Mouse (Mus musculus) granulocyte monocyte progenitor cell, adult 5-6 weeks (primary cell): Measurements from ENCODE around the gene Cdkn2d. TPM values are rescaled to one million over a fixed set of nuclear protein-coding genes. Genes with fewer than 3 reads are reported as not detected.
A peak's percentile ranks its signal among the peaks of the same experiment; 100 is the strongest.
"Not testable (repeated sequence)": the region's sequence is repeated elsewhere in the genome, so short reads cannot be mapped to it uniquely, and the experiment has no call there.

ENCODE experiments used
- ATAC-seq: replicated peaks from 2 replicates; pipeline ENCODE4 v1.8.0; 2016; ENCODE audit warnings: mild to moderate bottlenecking, moderate TSS enrichment, inconsistent platforms; ENCODE audit not compliant: poor library complexity, severe bottlenecking
- total RNA-seq, 2 experiments: library from RNA; stranded (forward) in 1 of 2; stranded (reverse) in 1 of 2; fragments of 200-712, 200-1000 nt in 1 of 2; fragments of >200 nt in 1 of 2; fragmentation: Nextera tagmentation in 1 of 2; gene quantifications; 2 replicates each; pipeline ENCODE4 v1.2.3; 2014 to 2017

The Cdkn2d gene
- total RNA-seq, 2 experiments from 2014 or later, result 11.0 to 16.7 TPM

GRCm38 (mm10) chr9:21277776-21278175 lies 13.4 kb downstream of the Cdkn2d start:
- ATAC-seq, result no peak

DNA sequence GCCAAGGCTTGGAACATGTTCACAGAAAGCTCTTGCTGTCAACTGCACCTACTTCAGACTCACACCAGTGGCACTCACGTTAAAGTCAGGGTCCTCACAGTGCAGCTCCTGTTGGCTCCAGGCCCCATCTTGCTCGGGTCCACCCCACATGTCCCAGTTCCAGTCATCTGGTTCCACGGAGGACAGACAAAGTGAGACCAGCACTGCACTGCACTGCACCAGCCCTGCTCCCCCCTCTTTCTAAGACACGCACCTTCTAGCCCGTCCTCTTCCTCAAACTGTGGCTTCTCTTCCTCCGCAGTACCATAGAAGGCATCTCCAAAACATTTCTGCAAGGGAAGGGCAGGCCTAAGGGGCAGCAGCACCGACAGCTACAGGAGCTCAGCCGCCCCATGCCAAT lies 14.9 kb downstream of the Cdkn2d start:
- no peak for ATAC-seq

- no peak for ATAC-seq
These were observed 15.5 kb downstream of the Cdkn2d start for GRCm38 (mm10) chr9:21275727-21276126.

DNA sequence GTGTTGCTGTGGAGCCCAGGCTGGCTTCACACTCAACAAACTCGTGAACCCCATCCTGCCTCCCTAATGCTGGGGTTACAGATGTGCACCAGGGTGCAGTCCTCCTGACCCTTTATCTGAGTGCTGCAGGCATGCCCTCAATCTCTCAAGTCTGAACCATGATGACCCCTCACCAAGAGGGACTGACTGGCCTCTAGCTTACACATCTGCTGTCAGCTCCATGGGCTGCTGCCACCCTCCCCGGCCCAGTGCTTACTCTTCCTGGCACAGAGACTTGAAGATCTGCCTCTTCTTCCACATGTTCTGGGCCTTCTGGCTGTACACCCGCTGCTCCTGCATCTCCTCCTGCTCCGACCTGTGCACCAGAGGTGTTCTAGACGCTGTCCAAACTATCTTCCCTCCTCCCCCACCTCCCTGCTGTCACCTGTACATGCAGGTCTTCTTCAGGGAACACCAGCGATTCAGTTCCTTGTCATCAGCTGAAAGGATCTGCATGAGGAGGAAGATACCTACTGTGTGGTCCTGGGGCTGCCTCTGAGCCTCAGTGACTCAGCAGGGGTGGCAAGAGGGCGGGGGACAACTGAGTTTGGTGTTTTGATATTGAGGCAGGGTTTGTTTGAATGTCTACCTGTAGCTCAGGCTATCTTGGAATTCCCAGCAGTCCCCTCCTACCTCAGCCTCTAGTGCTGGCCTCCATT lies 16.0 kb downstream of the Cdkn2d start:
- ATAC-seq, result no peak

- ATAC-seq, result no peak
These were observed 16.9 kb downstream of the Cdkn2d start for GRCm38 (mm10) chr9:21274336-21274735.

DNA sequence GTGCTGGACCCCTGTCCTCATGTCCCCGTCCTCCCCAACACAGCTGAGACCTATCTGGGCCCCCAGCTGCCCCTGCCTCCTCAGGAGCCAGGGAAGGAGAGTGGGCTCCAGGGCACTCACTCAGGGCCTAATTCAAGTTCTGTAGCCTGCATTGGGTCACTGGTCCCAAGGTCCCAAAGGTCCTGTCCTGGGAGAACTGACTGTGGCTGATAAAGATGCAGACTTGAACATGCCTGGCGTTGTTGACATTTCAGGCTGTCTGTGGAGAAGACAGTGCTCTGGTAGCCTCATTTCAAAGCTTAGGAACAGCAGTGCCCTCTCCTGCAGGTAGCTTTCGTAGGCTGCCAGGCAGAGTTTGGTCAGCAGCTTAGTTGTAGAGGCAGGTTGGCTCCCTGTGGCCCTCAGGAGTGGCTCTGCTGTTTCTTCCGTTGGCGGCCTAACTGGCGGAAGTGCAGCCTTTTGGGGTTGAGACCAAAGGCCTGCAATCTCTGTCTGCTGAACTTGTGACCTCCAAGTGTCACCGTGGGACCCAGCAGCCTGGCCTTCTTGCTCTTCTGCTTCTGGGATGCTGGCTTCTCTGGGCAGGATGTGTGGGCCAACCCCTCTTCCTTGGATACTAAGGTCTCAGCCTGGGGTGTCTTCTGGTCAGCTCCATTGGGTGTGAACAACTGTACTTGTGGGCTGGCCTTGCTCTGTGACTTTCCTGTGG lies 17.5 kb downstream of the Cdkn2d start:
- no peak for ATAC-seq

DNA sequence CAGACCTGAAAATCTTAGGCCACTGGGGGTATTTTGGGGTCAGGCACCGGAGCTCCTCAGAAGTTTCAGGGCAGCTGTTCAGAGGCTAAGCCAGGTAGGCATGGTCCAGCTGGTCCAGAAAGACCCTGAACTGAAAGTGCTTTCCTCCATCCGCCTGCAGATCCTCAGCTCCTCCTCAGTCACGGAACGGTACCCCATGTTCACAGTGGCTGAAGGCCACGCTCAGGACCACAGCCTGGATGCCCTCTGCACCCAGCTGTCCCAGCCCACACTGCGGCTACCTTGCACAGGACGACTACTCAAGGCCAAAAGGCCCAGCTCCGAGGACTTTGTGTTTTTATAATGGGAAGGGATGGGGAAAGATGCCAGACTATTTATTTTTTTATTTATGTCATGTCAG lies 18.1 kb downstream of the Cdkn2d start:
- ATAC-seq, result no peak

- ATAC-seq, result no peak
These were observed 18.8 kb downstream of the Cdkn2d start for GRCm38 (mm10) chr9:21272391-21272790.

- ATAC-seq, result not testable (repeated sequence)
These were observed 21.6 kb downstream of the Cdkn2d start for GRCm38 (mm10) chr9:21269590-21269989.

- ATAC-seq, result no peak
These were observed 22.9 kb downstream of the Cdkn2d start for GRCm38 (mm10) chr9:21268305-21268704.

DNA sequence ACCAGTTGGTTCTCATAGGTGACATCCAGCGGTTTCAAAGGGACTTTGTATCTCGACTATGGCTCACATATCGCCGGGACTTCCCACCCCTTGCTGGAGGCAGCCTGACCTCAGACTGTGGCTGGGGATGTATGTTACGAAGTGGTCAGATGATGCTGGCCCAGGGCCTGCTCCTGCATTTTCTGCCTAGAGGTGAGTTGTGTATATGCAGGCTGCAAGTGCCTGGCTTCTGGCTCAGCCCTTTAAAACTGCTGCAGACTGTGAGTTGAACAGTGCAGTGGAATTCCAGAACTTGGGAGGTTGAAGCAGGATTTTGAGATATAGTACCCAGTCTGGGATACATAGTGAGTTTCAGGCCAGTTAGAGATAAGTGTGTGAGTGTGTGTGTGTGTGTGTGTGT lies 24.3 kb downstream of the Cdkn2d start:
- no peak for ATAC-seq

DNA sequence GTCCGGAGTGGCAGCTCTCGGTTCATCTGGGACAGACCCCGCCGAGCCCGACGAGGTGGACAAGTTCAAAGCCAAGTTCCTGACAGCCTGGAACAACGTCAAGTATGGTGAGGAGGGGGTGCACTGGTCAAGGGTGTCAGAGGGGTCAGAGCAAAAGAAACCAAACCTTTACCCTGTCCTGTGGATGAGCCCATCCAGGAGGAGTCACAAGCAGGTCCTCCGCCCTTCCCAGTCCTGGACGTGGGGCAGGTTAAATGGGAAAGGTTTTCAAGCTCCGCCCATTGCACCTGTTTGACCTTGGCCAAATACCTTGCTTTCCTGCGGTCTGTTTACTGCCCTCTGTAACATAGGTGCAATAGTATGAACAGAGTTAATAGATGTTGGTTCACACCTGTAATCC lies 25.6 kb downstream of the Cdkn2d start:
- no peak for ATAC-seq

DNA sequence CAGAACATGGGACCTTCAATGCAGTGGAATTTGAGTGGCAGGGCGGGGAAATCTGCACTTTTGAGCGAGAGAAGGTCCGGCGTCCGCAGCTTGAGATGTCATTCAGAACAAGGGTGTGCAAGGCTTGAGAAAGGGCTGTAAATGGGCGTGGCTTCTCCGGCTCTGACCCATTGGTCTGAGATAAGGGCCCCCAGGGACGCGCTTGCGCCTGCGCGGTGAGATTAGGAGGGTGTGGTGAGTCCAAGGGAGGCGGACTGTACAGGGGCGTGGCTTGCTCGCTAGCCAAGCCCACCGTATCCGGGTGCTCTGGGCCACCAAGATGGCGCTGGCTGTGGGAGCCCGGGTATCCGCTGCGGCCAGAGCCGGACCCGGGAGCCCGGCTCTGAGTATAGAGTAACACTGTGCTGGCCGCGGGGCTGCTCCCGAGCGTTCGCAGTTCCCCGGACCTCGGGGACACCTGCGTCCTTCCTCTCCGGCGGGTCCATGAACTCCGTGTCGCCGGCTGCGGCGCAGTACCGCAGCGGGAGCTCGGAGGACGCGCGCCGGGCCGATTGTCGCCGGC lies 26.1 kb downstream of the Cdkn2d start, which contains the start of gene Atg4d:
TSS of gene Atg4d (plus strand) at position 294 of the 562 bp plus-strand sequence.
- ATAC-seq, result peak; percentile 95

DNA sequence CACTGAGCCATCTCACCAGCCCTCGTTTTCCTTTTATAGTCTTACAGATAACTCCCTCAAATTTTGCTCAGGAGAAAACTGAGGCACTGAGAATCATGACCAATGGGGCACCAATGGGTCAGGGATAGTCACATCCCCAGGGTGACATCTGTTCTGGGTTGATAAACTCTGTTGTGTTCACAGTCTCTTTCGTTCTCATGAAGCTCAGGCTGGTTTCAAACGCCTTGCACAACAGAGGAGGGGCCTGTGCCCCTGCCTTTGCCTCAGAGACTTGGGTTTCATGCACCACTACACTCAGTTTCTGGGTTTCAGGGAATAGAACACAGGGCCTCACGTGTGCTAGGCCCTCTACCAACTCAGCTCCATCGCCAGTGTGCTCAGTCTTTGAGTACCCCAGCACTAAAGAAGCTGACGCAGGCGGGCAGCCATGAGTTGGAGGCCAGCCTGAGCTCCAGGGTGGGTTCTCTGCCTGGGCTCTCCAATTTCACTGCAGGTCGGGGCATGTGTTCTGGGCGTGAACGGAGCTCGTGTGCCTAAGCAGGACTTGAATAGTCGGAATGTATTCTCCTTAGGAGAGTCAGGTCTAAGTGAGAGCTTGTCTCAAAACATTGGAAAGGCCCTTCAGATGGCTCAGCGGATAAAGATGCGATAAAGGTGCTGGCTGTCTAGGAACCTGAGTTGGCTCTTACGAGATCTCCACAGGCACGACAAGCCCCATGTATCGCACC lies 26.8 kb downstream of the Cdkn2d start:
- no peak for ATAC-seq

DNA sequence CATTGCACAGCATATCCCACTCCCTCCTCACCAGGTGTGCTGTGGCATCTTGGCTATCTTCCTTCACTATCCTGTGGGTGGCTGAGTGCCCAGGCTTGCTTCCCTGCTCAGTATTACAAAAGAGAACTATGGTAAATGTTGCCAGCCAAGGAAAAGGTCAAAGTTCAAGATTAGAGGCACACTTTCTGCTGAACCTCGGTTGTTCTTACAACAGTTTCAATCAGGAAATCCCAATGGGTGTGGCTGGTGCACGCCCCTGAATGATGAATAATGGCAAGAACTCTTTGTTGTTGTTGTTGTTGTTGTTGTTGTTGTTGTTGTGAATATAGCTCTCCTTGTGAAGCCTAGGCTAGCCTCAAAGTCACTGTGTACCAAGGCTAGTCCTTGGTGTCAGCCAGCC lies 29.4 kb downstream of the Cdkn2d start:
- ATAC-seq, result no peak

GRCm38 (mm10) chr9:21260491-21261040 lies 30.6 kb downstream of the Cdkn2d start:
- no peak for ATAC-seq

GRCm38 (mm10) chr9:21256349-21256748 lies 34.9 kb downstream of the Cdkn2d start:
- not testable (repeated sequence) for ATAC-seq

DNA sequence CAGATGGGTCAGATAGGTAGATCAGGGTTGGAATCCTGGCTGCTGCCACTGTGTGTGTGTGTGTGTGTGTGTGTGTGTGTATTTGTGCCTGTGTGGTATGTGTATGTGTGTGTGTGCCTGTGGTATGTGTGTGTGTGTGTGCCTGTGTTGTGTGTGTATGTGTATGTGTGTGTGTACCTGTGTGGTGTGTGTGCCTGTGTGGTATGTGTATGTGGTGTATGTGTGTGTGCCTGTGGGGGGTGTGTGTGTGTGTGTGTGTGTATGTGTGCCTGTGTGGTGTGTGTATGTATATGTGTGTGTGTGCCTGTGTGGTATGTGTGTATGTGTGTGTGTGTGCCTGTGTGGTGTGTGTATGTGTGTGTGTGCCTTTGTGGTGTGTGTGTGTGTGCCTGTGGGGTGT lies 36.5 kb downstream of the Cdkn2d start:
- ATAC-seq, result no peak

DNA sequence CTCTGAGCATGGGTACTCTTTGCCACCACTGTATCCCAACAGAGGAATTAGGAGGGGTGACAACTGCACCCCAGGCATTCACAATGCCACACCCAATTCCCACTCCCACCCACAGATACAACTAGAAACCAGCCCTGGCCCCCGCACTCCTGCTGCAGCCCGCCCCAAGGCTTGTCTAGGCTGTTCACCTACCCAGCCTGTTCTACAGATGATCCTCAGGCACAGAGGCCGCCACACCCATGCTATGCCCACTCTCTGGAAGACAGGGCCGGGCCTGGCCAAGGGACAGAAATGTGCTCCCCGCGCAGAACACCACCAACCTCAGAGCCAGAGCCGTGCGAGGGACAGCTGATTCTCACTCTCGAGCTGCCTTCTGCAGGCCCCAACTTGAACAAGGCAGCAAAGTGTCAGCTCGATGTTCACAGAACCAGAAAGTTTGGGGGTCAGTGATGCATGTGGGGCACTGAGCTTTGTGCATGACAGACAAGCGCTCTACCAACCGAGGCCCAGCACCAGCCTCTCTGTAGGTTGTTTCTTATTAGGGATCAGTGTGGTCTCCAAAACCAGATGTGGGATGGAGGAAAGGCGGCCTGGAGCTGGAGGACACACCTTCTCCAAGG lies 40.0 kb downstream of the Cdkn2d start:
- ATAC-seq, result no peak

DNA sequence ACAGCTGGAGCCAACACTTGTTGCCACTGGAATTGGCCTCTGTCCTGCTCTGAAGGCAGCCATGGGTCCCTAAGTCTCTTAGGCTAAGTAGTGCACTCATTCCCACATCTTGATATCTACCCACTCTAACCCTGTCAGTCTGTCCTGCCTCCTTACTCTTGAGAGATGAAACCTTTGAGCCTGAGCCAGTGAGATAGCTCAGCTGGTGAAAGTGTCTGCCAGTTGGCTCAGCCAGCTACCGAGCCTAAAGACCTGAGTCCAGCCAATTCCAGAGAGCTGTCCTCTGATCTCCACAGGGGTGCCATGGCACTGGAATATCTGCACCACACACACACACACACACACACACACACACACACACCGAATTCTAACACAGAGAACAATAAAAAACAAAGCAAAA lies 40.7 kb downstream of the Cdkn2d start:
- ATAC-seq, result no peak
